Mouse (Mus musculus): ENCODE measurements around the gene Cep250. TPM values are rescaled to one million over a fixed set of nuclear protein-coding genes. Genes with fewer than 3 reads are reported as not detected.

Cep250 gene
- polyA plus RNA-seq, 1 experiment from 2014 or later: 24.2 TPM

GRCm38 (mm10) chr2:155974087-155974731 is 18.0 kb downstream of the Cep250 start:
- Histone ChIP-seq H3K9me3 (no peaks in the 10 kb centered on the region), H3K27ac (no peak overlapping the region), H3K4me2 (no peak overlapping the region), H3K4me3 (no peak overlapping the region), H3K4me1 (no peaks in the 10 kb centered on the region), H3K9ac (no peak overlapping the region), H3K36me3 (peaks cover 85% of the 10 kb centered on the region), H3K27me3 (no peaks in the 10 kb centered on the region)
- WGBS: 81% methylated on average over 14 of the region's 14 CpGs
- ATAC-seq (ENCODE audit: insufficient number of reproducible peaks, low FRiP score, low TSS enrichment, low read depth): no peak

- peaks cover 90% of the 10 kb centered on the region for H3K36me3 ChIP-seq
- H3K4me2 ChIP-seq: no peak overlapping the region
- no peak overlapping the region for H3K4me3 ChIP-seq
- H3K27me3 ChIP-seq: no peaks in the 10 kb centered on the region
- no peaks in the 10 kb centered on the region for H3K4me1 ChIP-seq
- 87% methylated on average over 5 of the region's 5 CpGs for WGBS
- H3K27ac ChIP-seq: no peak overlapping the region
- no peak for ATAC-seq (ENCODE audit: insufficient number of reproducible peaks, low FRiP score, low TSS enrichment, low read depth)
- H3K9ac ChIP-seq: no peak overlapping the region
- no peaks in the 10 kb centered on the region for H3K9me3 ChIP-seq
These were observed 23.2 kb downstream of the Cep250 start for GRCm38 (mm10) chr2:155979328-155979991.

GRCm38 (mm10) chr2:155985776-155986175 is 29.5 kb downstream of the Cep250 start:
- Histone ChIP-seq H3K4me1 (no peaks in the 10 kb centered on the region), H3K27me3 (no peaks in the 10 kb centered on the region), H3K36me3 (peaks cover 99% of the 10 kb centered on the region), H3K4me3 (no peak overlapping the region), H3K9me3 (no peaks in the 10 kb centered on the region), H3K9ac (no peak overlapping the region), H3K27ac (no peak overlapping the region), H3K4me2 (no peak overlapping the region)
- ATAC-seq (ENCODE audit: insufficient number of reproducible peaks, low FRiP score, low TSS enrichment, low read depth): no peak
- 84% methylated on average over 7 of the region's 7 CpGs for WGBS

- WGBS: 98% methylated on average over 6 of the region's 6 CpGs
These were observed 30.9 kb downstream of the Cep250 start for GRCm38 (mm10) chr2:155987131-155987530.

GRCm38 (mm10) chr2:155989085-155989484 is 32.8 kb downstream of the Cep250 start:
- Histone ChIP-seq H3K9ac (no peak overlapping the region), H3K4me1 (no peaks in the 10 kb centered on the region), H3K27me3 (no peaks in the 10 kb centered on the region), H3K36me3 (peaks cover 100% of the 10 kb centered on the region), H3K4me2 (no peak overlapping the region), H3K4me3 (no peak overlapping the region), H3K9me3 (no peaks in the 10 kb centered on the region), H3K27ac (no peak overlapping the region)
- WGBS: 74% methylated on average over 4 of the region's 4 CpGs
- ATAC-seq (ENCODE audit: insufficient number of reproducible peaks, low FRiP score, low TSS enrichment, low read depth): no peak

More at GRCm38 (mm10) chr2:155987131-155987530, 30.9 kb downstream of the Cep250 start:
- Histone ChIP-seq H3K27me3 (no peaks in the 10 kb centered on the region), H3K9me3 (no peaks in the 10 kb centered on the region), H3K27ac (no peak overlapping the region), H3K4me2 (no peak overlapping the region), H3K36me3 (peaks cover 99% of the 10 kb centered on the region), H3K4me1 (no peaks in the 10 kb centered on the region), H3K9ac (no peak overlapping the region), H3K4me3 (no peak overlapping the region)
- no peak for ATAC-seq (ENCODE audit: insufficient number of reproducible peaks, low FRiP score, low TSS enrichment, low read depth)

- ATAC-seq (ENCODE audit: insufficient number of reproducible peaks, low FRiP score, low TSS enrichment, low read depth): no peak
- Histone ChIP-seq H3K4me2 (no peak overlapping the region), H3K27ac (no peak overlapping the region), H3K27me3 (no peaks in the 10 kb centered on the region), H3K9ac (no peak overlapping the region), H3K36me3 (peaks cover 100% of the 10 kb centered on the region), H3K4me3 (no peak overlapping the region), H3K4me1 (no peaks in the 10 kb centered on the region), H3K9me3 (no peaks in the 10 kb centered on the region)
- WGBS: 89% methylated on average over 10 of the region's 10 CpGs
These were observed 34.9 kb downstream of the Cep250 start for GRCm38 (mm10) chr2:155991151-155991550.

- H3K9me3 ChIP-seq: no peaks in the 10 kb centered on the region
- peaks cover 100% of the 10 kb centered on the region for H3K36me3 ChIP-seq
- no peaks in the 10 kb centered on the region for H3K4me1 ChIP-seq
- H3K9ac ChIP-seq: no peak overlapping the region
- H3K27me3 ChIP-seq: no peaks in the 10 kb centered on the region
- 0 out of 2 replicates have a peak, but pooled peaks have one; percentile 53 for ATAC-seq (ENCODE audit: insufficient number of reproducible peaks, low FRiP score, low TSS enrichment, low read depth)
- H3K27ac ChIP-seq: peak overlapping the region; percentile 22
- no peak overlapping the region for H3K4me2 ChIP-seq
- H3K4me3 ChIP-seq: no peak overlapping the region
- 74% methylated on average over 14 of the region's 14 CpGs for WGBS
These were observed 35.6 kb downstream of the Cep250 start for GRCm38 (mm10) chr2:155991863-155992321.

- WGBS: 88% methylated on average over 4 of the region's 4 CpGs
- Histone ChIP-seq H3K9me3 (no peaks in the 10 kb centered on the region), H3K9ac (no peak overlapping the region), H3K4me1 (peaks cover 9% of the 10 kb centered on the region), H3K27me3 (no peaks in the 10 kb centered on the region), H3K4me3 (no peak overlapping the region), H3K27ac (no peak overlapping the region), H3K4me2 (no peak overlapping the region), H3K36me3 (peaks cover 16% of the 10 kb centered on the region)
- no peak for ATAC-seq (ENCODE audit: insufficient number of reproducible peaks, low FRiP score, low TSS enrichment, low read depth)
These were observed 49.1 kb downstream of the Cep250 start for GRCm38 (mm10) chr2:156005393-156005792.

GRCm38 (mm10) chr2:156007888-156008532 is 51.8 kb downstream of the Cep250 start, which contains the start of the genes 6430550D23Rik and Ergic3:
Gene 6430550D23Rik (minus strand): TSS chr2:156007977.
Gene Ergic3 (plus strand): TSS chr2:156008045.
- under 1% methylated on average over 42 of the region's 45 CpGs for whole genome bisulfite sequencing
- ATAC-seq (ENCODE audit: insufficient number of reproducible peaks, low FRiP score, low TSS enrichment, low read depth): peak; percentile 97
- Histone ChIP-seq H3K27me3 (no peaks in the 10 kb centered on the region), H3K4me2 (peak within 1 kb of the TSS; percentile 76), H3K9ac (peak within 1 kb of the TSS; percentile 90), H3K36me3 (peaks cover 33% of the 10 kb centered on the region), H3K4me3 (peak within 1 kb of the TSS; percentile 92), H3K9me3 (no peaks in the 10 kb centered on the region), H3K27ac (peak within 1 kb of the TSS; percentile 74), H3K4me1 (peaks cover 9% of the 10 kb centered on the region)

- Histone ChIP-seq H3K27me3 (no peaks in the 10 kb centered on the region), H3K4me2 (no peak overlapping the region), H3K4me1 (no peaks in the 10 kb centered on the region), H3K9me3 (no peaks in the 10 kb centered on the region), H3K4me3 (no peak overlapping the region), H3K9ac (no peak overlapping the region), H3K36me3 (peaks cover 68% of the 10 kb centered on the region), H3K27ac (no peak overlapping the region)
- ATAC-seq (ENCODE audit: insufficient number of reproducible peaks, low FRiP score, low TSS enrichment, low read depth): no peak
- 88% methylated on average over 3 of the region's 3 CpGs for WGBS
These were observed 61.8 kb downstream of the Cep250 start for GRCm38 (mm10) chr2:156018106-156018505.

GRCm38 (mm10) chr2:156021219-156021618 is 65.0 kb downstream of the Cep250 start:
- H3K9ac ChIP-seq: no peak overlapping the region
- H3K4me1 ChIP-seq: no peaks in the 10 kb centered on the region
- no peak overlapping the region for H3K4me2 ChIP-seq
- H3K27me3 ChIP-seq: no peaks in the 10 kb centered on the region
- peaks cover 37% of the 10 kb centered on the region for H3K36me3 ChIP-seq
- 89% methylated on average over 8 of the region's 8 CpGs for WGBS
- H3K9me3 ChIP-seq: no peaks in the 10 kb centered on the region
- no peak for ATAC-seq (ENCODE audit: insufficient number of reproducible peaks, low FRiP score, low TSS enrichment, low read depth)
- H3K4me3 ChIP-seq: no peak overlapping the region
- H3K27ac ChIP-seq: no peak overlapping the region

GRCm38 (mm10) chr2:156021765-156022164 is 65.5 kb downstream of the Cep250 start:
- no peak for ATAC-seq (ENCODE audit: insufficient number of reproducible peaks, low FRiP score, low TSS enrichment, low read depth)
- WGBS: 81% methylated on average over 2 of the region's 2 CpGs
- H3K27me3 ChIP-seq: no peaks in the 10 kb centered on the region
- H3K36me3 ChIP-seq: peaks cover 32% of the 10 kb centered on the region
- H3K4me2 ChIP-seq: no peak overlapping the region
- no peak overlapping the region for H3K4me3 ChIP-seq
- H3K9ac ChIP-seq: no peak overlapping the region
- no peak overlapping the region for H3K27ac ChIP-seq
- no peaks in the 10 kb centered on the region for H3K4me1 ChIP-seq
- H3K9me3 ChIP-seq: no peaks in the 10 kb centered on the region
